Mouse (Mus musculus) heart, postnatal 0 days (tissue): ENCODE data around the gene 4930415O20Rik.

Experiments used
- CTCF ChIP-seq: IDR thresholded peaks from 2 replicates; pipeline ENCODE4 v1.5.1; 2016; ENCODE audit warnings: antibody characterized with exemption, control low read depth, low read depth
- EP300 ChIP-seq: IDR thresholded peaks from 2 replicates; pipeline ENCODE4 v1.6.1; 2016; ENCODE audit warnings: antibody characterized with exemption, low read depth

GRCm38 (mm10) chr15:98623361-98623821 is 52.6 kb downstream of the 4930415O20Rik start:
- TF ChIP-seq CTCF (no peak), EP300 (no peak)
